1 mouse cellular context compared by ENCODE assay signal in the genomic region with DNA sequence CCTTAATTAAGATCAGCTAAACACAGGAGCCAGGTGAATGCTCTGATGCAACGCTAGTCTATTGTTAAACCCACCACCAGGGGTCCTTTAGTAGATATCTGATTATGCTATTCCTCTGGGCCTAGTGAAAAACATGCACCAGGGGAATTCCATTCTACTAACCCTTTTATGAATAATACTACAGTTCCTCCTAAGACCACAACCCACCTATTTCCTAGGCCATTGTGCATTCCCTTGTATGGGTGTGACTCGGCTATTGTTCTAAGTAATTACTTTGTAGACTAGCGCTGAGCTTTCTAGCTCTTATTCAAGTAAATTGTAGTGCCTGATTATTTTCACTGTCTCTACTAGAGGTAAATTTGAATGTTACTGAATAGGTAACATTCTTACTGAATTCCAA. TPM values are rescaled to one million over a fixed set of nuclear protein-coding genes. Genes with fewer than 3 reads are reported as not detected.
"Had no signal": no experiment of that assay in that cellular context is flagged by ENCODE, and none has a peak within 500 bp of the region (broad histone marks: within the 10 kb centered on the region; RNA-seq: fewer than 3 reads in every experiment).

No protein-coding gene starts in this region.

RNA-seq across cellular contexts. Expression of gene Olfr1328, which starts 7.1 kb away (rescaled TPM):
- total RNA-seq: neutrophil, adult 5-6 weeks had no signal

RNA-seq across cellular contexts. Expression of gene Olfr1329, which starts 14.1 kb away (rescaled TPM):
- total RNA-seq: neutrophil, adult 5-6 weeks had no signal

RNA-seq across cellular contexts. Expression of gene Lao1, which starts 30.1 kb away (rescaled TPM):
- total RNA-seq: neutrophil, adult 5-6 weeks had no signal

RNA-seq across cellular contexts. Expression of gene Olfr1330, which starts 42.9 kb away (rescaled TPM):
- total RNA-seq: neutrophil, adult 5-6 weeks had no signal
